Mouse (Mus musculus) cerebellum, adult 9-11 months (tissue): ENCODE data around the gene Tspan10.
"Not testable (repeated sequence)": the region's sequence is repeated elsewhere in the genome, so short reads cannot be mapped to it uniquely, and the experiment has no call there.

Experiments
- DNase-seq: peaks from one replicate; pipeline ENCODE4 v3.0.0; 2022

Tspan10 gene

DNA sequence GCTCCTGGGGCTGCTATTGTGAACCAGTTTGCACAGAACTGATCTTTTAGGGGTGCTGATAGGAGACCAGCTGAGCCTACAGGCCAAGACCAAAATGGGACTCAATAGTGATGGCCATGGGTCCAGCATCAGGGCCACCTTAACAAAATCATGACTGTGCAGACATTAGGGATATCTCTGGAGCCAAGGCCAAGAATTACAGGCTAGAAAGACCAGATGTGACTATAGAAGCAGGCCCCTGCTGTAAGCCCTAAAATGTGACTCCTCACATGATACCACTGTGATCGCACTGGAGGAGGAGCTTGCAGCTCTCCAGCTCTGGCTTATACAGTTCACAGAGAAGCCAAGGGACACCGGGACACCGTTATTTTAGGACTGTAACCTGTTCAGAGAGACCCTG lies at the start of gene Tspan10:
Gene Tspan10, plus strand, starts transcription at position 301 of the 400 bp plus-strand sequence.
- no peak for DNase-seq

DNA sequence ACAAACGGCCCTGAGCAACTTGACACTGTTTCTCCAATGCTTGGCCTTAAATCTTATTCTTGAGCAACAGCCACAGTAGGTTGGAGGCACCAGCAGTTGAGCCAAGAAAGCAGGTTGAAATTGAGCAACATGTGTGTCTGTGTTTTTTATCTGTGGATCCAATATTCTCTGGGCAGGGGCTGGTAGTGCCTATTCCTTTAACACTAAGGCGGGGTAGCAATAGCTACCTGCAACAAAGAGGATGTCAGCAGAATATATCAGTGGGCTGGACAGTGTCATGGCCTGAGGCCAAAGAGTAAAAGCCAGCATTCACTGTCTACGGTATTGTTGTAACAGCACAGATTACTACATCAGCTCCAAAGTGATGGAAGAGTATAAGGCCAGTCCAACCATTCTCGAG lies 46.8 kb upstream of the Tspan10 start:
- no peak for DNase-seq

DNA sequence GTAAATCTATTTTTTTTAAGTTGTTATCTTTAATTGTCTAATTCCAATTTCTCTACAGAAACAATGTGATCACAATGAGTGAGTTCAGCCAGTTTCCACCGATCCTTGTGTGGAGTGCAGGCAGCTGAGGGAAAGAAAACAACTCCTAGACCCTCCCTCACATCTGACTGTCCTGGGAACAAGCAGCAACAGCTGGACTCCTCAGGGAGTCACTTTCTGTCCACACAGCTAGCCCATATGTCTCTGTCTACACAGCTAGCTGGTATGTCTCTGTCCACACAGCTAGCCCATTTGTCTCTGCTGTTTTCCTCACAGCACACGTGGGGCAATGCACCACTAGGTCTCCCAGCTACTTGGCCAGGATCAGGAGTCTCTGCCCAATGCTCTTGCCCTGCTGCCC lies 44.8 kb upstream of the Tspan10 start:
- DNase-seq, result no peak

DNA sequence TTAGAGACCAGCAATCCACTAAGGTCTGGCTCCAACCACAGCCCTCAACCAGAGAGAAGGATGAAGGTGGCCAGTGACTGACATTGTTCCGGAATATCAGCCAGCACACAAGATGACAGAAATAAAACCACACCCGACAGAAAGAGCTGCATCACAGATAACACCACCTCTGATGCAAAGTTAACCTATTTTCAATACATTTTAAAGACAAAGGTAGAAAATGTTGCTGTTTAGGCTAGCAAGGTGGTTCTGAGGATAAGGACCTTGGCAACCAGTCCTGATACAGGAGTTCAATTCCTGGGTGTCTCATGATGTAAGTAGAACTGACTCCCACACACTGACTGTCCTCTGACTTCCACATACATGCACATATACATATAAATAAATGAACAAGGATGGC lies 43.1 kb upstream of the Tspan10 start:
- no peak for DNase-seq

DNA sequence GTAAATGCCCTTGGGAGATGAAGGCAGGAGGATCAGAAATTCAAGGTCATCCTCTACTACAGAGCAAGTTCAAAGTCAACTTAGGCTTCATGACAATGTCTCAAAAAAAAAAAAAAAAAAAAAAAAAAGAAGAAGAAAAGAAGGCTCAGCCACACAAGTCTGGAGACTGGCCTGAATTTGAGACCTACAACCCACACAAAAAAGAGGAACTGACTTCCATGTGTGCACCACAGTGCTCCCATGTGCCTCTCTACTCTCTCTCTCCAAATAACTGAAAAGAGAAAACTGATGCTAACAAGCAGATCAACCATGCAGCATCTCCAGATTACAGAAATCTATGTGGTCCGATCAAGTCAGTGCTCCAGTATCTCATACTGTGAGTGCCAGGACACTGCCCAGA lies 37.6 kb upstream of the Tspan10 start:
- no peak for DNase-seq

DNA sequence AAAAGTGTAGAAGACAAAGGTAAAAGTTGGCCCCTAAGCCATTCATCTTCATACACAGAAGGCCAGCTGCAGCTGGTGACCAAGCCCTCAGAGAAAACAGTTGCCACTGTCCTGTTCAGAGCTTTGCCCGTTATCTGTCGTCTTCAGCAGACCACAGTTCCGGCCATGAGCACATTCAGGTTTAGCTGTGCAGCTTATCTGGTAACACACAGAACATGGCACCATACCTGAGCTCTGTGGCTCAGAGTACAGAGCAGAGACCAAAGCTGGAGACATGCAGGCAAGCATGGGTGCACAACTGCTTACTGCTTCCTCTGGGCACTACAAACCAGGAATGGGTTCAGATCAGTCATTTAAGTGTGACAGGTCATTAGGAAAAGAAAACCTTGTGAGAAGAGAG lies 36.6 kb upstream of the Tspan10 start:
- no peak for DNase-seq

DNA sequence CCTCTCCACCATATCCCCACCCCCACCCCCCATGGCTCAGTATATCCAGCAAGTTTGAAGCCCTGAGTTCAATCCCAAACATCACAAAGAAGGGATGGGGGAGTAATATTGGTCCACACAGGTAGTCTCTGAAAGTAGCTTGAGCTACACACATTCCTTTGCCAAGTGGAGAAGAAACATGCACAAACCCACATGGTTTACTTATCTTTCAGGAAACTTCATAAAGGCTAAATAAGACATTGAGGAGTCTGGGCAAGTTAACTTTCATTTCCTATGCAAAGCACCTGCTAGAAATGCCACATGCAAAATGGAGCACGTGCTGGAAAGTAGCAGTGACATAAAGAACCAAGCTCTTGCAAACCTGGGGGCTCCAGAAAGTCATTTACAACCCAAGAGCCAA lies 36.0 kb upstream of the Tspan10 start:
- no peak for DNase-seq

DNA sequence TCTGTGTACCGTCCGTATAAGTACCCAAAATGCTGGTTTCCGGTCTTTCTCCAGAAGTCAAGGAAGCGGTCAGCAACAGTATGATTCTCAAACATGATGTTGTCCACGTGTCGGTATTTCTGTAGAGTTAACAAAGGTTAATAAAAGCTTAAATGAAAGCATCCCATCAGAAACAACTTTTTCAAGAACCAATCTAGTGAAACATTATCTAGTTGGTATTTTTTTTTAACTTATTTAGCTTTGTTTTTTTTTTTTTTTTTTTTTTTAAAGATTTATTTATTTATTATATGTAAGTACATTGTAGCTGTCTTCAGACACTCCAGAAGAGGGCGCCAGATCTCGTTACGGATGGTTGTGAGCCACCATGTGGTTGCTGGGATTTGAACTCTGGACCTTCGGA lies 28.8 kb upstream of the Tspan10 start:
- DNase-seq, result not testable (repeated sequence)

DNA sequence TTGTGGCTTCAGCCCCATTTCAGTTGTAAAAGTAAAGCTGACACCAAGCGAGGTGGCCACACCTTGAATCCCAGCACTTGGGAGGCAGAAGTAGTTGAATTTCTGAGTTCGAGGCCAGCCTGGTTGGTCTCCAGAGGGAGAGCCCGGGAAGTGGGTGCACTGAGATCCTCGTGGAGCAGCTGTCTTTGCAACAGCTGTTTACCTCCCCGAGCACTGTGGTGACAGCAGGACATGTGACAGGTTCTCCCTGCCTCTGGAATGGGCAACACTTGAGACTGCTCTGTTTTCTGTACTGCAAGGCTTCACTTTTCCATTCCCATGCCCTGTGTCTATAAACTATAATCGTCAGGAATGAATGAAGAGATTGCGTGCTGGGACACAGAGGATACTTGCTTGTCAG lies 24.6 kb upstream of the Tspan10 start:
- no peak for DNase-seq

DNA sequence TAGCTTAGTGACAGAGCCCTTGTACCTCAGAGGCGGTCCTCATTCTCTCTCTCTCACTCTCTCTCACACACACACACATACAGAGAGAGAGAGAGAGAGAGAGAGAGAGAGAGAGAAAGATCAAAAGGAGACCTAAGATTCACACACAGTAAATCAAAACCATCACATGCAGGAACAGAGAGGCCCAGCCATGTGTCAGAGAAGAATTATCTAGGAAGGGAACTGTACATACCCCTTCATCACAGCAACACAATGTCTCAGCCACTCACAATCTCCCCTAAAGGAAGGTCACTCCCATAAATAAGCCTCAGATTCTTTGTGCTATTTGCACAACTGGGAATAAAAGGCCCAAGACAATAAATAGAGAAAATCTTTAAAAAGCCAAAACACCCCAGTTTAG lies 23.9 kb upstream of the Tspan10 start:
- no peak for DNase-seq

DNA sequence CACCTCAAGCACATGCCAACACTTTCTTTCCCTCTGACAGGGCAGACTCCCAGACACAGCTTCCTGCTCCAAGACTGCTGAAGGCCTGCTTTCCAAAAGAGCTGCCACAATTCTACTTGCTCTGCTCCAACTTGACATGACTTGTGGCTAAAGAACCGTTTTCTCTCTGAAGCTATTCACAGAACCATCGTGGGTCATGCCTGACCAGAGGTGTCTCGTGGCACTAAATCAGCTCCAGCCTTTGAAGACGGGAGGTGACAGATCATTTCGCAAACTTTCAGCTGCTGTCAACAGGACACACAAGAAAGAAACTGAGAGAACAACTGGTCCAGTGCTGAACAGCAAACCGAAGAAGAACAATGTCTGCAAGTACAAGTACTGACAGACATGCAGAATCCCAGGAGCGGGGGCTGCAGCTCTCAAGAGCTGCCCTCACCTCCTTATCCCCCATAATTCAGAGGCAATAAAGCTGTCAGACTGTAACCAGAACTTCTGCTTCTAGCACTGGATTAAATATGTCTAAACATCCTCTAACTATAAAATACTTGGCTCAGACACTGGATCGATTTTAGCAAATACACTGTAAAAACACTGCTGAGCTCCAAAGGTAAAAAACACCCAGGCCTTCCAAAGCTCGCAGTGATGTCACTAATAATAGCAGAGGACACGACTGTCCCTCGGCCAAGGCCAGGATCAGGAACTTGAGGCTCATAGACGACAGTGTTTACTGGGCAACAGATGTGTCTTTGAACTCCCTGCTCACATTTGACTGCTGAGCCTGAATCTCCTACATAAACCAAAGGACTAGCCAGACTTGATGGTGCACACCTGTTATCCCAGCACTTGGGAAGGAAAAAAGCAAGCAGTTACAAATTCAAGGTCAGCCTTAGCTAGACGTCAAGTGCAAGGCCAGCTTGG lies 19.5 kb upstream of the Tspan10 start:
- DNase-seq, result no peak

DNA sequence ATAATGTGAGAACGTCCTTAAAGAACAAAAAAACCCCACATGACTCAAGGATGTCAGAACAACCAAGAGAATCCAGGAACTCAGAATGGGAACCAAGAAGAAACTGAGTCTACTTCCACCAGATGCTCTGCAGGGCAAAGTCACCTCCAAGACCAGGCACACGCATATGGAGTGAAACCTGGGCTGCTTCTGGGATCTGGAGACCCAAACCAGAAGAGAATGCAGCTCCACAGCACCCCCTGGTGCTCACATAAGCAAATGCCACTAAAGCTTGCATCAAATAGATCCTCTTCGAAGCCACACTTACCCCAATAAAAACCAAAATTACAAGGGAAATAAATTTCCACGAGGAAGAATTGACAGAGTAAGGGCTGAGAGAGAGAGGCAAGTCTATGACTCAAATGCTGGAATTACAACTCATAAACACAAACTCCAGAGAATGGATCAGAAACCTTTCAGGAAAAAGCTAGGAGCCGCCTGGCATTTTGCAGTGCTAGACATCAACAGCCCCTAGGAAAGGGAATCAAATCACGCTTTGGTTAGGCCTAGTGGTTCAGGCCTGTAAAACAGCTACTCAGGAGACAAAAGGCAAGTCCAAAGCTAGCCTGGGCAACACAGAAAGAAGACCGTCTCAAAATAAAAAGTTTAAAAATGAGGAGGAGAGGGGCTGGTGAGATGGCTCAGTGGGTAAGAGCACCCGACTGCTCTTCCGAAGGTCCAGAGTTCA lies 18.7 kb upstream of the Tspan10 start:
- DNase-seq, result peak; percentile 43

DNA sequence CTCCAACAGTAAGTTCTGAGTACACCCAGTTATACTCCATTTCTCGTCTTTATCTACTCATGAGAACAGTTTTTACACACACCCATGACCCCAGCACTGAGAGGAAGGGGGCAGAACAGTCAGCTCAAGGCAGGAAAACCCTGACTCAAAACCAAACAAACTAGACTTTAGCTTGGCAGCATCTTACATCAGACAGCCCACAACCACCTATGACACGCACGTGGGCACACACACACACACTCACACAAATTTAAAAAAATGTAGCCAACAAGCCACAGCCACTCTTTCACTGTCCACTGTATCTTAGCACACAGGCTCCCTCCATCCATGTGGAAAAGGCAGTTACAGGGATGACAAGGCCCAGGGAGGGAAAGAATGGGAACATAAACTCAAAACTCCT lies 15.7 kb upstream of the Tspan10 start:
- no peak for DNase-seq

DNA sequence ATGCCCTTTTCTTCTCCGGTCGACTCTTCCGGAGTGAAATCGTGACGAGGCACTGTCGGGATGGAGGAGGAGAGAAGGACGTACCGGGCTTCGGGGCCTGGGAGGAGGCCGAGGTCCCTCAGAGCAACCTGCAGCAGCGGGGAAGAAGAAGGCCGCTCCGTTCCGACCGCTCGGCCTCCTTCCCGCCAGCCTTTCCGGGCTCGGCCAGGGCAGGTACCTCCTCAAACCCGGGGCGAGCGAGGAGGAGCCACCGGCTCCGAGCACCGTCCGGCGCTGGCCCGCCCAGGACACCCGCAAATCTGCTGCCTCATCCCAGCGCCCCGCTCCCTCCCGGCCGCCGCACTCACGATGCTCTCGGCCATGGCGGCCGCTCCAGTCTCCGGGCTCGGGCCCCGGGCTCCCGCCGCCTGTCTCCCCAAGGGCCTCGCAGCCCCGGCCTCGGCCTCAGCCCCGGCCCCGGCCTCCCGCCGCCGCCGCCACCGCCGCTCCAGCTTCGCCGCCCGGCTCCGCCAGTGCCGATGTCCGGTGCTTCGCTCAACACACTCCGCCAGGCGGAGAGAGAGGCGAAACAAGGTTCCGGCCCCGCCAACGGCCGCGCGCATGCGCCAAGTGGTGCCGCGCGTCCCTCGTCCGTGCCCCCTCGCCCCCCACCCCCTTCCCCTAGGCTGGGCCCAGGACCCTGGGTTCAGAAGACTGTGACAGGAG lies 5.1 kb upstream of the Tspan10 start, which contains the start of gene Nploc4:
Gene Nploc4, minus strand, starts transcription at position 557 of the 705 bp plus-strand sequence.
- peak; percentile 83 for DNase-seq

DNA sequence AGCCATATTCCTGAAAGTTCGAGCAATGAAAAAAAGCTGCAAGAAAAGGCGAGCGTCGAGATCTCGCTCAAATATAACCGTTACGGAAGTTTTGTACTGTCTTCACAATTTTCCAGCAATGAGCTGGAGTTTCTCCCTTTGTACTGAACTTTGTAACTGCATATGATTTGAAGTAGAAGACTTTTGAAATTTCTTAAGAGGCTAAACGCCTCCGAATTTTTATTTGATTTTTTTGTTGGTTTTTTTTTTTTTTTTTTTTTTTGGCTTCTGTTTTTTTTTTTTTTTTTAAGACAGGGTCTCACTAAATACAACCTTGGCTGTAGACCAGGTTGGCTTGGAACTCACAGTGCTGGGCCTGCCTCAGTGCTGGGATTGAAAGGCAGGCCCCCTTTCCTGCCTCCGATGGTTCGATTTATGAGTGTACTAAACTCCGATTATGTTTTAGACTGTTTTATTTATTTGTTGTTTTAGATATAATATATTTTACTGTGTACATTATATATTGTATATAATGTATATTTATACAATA lies 4.5 kb upstream of the Tspan10 start:
- DNase-seq, result no peak

DNA sequence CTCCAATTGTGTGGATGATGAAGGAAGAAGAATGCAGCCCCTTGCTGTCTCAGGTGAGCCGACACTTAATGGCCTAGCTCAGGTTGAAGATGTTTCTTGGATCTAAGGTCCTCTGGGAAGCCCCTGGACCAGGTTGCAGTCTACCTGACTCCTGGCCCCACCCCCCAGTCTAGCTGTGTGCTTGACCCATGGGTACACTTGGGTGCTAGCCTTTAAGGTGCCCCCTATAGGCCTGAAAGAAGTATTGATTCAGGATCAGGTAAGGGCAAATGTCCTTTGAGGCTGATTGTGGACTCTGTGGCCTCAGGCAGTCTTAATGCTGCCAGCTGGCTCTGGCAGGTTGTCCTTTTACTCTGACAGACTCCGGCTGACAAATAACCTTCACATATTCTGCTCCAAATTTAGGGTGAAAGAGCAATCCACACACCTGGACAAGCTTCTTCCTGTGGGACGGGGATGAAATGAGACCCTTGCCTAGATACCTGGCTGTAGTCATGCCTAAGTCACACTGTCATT lies 379 bp downstream of the Tspan10 start:
- no peak for DNase-seq

DNA sequence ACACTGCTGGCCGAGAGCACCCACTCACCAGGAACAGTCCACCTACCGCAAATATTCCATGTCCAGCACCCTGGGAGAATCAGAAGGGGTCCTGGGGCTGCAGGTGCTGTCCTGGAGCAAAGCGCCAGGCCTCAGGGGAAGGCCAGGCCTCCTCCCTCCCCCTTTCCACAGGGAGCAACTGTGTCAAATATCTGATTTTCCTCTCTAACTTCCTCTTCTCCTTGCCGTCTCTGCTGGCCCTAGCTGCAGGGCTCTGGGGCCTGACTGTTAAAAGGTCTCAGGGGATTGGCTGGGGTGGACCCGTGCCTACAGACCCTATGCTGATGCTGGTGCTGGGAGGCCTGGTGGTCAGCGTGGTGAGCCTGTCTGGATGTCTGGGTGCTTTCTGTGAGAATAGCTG lies 1.7 kb downstream of the Tspan10 start:
- DNase-seq, result no peak

DNA sequence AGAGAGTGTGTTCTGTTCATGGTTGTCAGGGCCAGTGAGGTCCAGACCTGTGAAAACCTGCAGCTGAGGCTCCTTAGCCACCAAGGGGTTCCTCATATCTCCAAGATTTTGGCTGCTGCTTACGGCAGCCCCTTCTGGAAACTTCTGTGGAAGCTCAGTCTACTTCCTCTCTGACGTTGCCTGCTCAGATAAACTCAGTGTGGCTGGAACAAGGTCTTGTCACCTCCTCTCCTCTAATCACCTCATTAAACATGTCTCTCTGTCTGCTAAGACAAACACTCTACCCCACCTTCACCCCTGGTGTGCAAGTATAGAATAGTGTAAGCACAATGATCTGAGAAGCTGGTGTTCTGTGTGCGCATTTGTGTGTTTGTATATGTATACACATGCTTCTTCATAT lies 3.0 kb downstream of the Tspan10 start:
- DNase-seq, result no peak

DNA sequence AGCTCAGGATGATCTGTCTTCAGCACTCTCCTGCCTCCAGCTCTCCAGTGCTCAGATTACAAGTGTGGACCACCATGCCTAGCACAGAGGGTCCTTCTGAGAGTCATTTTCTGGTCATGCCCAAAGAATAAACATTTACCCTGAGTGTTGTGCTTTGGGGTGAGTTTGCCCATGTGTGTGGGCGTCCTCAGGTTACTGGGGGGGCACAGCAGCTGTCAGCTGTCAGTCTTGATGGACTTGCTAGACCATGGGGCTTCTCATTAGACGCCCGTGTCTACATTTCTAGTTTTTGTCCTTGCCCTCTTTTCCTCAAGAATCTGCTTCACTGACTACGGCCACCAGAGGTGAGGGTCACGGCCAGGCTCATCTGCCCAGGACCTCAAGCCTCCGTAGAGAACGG lies 4.7 kb downstream of the Tspan10 start:
- no peak for DNase-seq

DNA sequence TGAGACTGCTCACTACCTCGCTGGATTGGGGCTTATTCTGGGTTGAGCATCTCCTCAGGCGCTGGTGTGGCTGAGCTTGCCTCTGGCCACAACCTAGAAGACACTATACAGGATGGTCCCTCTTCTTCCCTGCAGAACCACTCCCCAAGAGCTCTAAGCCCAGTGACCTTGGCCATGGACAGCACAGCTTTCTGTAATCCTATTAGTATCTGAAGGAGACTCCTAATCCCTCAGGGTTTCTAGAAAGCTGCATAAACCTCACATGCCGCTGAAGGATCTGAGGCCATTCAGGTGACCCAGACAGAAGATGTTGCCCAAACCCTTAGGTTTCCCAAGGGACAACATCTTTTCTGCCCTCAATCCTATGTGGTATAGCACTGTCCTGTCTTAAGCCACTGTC lies 9.8 kb downstream of the Tspan10 start:
- DNase-seq, result no peak

DNA sequence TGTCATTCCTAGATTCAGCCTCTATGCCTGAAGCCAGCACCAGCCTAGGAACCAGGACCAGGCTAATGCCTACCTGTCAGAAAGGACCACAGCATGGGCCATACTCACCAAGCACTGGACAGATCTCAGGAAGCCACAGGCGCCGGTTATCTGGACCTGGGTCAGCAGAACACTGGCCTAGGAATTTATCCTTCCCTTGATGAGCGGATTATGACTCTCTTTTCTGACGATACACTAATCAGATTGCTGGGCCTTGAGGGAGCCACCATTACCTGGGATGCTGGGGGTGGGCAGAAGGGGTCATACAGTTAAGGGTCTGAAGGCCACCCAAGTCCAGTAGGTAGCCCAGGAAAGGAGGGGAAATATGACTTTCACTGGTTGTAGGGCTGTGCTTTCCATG lies 10.9 kb downstream of the Tspan10 start, which contains the start of gene Pde6g:
Gene Pde6g, minus strand, starts transcription at position 195 of the 400 bp plus-strand sequence.
- no peak for DNase-seq

DNA sequence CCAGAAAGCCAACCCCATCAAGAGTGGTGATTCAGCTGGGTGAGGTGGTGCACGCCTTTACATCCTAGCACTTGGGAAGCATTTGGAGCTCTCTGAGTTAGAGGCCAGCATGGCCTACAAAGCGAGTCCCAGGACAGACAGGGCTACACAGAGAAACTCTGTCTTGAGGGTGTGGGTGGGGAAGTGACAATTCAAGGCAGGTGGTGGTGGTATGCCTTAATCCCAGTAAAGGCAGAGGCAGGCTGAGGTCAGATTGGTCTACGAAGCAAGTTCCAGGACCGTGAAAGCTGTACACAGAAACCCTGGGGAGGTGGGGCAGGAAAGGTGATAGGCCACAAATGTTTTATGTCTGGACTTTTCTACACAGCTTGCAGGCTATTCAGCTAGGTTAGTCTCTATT lies 12.5 kb downstream of the Tspan10 start:
- no peak for DNase-seq

DNA sequence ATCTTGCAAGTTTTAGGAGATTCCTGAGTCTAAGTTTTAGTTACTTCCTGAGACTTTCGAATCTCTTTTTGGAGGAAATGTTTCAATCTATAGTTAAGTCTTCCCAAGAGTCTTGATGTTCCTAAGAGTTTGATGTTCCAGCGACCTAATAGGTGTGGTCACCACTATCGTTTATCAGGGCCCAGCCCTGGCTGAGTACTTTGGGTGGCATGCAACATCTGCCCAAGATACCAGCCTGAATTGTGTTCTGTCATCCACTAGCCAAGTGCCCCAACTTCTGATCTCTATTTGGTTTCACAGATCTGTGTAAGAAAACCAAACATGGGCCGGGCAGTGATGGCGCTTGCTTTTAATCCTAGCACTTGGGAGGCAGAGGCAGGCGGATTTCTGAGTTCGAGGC lies 13.0 kb downstream of the Tspan10 start:
- DNase-seq, result no peak
